Mouse (Mus musculus) heart, adult 2 months (tissue): ENCODE data around the gene Arf3.

Experiments
- CTCF ChIP-seq: fragments of 200-600 bp; IDR thresholded peaks from 2 replicates; pipeline ENCODE4 v1.8.1; 2022; ENCODE audit warnings: antibody characterized with exemption, mild to moderate bottlenecking, moderate library complexity
- EP300 ChIP-seq: fragments of 200-500 bp; IDR thresholded peaks from 2 replicates; pipeline ENCODE4 v1.6.1; 2011; ENCODE audit warnings: low read depth, low read length, control low read depth; ENCODE audit not compliant: insufficient read depth

- TF ChIP-seq CTCF (no peak), EP300 (no peak)
These were observed 38.6 kb downstream of the Arf3 start for GRCm38 (mm10) chr15:98724441-98724840.
